Mouse (Mus musculus) thymus, adult 18-20 months (tissue): ENCODE measurements around the gene Prph.

Source experiments
- DNase-seq, 2 experiments: peaks; one replicate each; pipeline ENCODE4 v3.0.0; 2022; ENCODE audit warnings: mixed read lengths in 2 of 2

Prph gene

DNA sequence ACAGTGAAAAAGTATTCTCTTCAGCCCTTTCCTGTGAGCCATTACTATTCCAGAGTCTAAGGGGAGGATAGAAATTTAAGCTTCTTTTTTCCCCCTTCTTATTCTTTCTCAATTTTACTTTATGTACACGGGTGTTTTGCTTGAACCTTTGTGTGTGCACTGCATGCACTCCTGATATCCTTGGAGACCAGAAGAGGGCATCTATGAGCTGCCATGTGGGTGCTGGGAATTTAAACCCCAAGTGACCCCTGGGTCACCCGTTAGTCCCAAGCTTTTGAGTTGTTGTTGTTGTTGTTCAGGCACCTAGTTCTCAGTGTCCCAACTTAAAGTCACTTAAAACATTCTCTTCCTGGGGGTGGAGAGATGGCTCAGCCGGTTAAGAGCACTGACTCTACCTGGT is 45.0 kb downstream of the Prph start:
- no peak for DNase-seq

DNA sequence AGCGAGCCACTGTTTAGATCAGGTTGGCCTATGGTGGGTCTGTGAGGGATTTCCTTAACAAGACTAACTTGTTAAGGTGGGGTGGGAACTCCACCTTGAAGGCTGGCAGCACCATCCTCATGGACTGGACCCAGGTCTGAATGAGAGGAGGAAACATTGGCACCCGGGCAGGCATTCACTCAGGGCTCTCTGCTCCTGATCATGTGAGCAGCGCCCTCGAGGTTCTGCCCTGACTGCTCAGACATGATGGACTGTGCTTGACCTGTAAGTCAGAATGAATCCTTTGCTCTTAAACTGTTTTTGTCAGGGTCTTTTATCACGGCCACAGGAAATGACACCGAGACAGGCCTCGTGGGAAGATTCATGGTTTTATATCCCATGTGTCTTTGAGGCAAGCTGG is 50.3 kb downstream of the Prph start:
- DNase-seq, result no peak

DNA sequence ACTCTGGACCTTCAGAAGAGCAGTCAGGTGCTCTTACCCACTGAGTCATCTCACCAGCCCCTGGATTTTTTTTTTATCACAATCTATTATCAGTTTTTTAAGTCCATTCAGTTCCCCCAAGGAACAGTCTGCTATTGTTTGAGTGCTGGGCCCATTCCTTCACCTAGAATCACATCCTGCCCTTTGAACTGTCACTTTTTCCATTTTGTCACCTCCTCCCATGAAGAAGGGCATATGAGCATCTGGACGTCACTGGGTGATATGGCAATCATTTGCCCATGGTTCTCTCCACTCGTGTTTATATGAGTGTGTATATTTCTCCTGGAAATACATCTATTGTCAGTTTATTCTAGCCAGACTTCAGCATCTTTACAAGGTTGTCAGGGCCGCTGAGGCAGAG is 52.9 kb downstream of the Prph start:
- DNase-seq, result no peak
